ENCODE assay signal across 20 mouse cellular contexts in genomic region chr10:8580298-8580697, GRCm38 (mm10).
"Had no signal": no experiment of that assay in that cellular context is flagged by ENCODE, and none has a peak within 500 bp of the region (broad histone marks: within the 10 kb centered on the region; RNA-seq: fewer than 3 reads in every experiment).

No protein-coding gene starts in this region.

- H3K4me2 ChIP-seq: liver, embryonic 15.5 days; lung, embryonic 15.5 days; midbrain, embryonic 12.5 days; midbrain, embryonic 15.5 days; neural tube, embryonic 12.5 days had no signal

- H3K4me1 ChIP-seq: liver, embryonic 15.5 days; lung, embryonic 15.5 days; megakaryocyte, embryonic 14.5 days; midbrain, embryonic 12.5 days; midbrain, embryonic 15.5 days had no signal

- H3K9me3 ChIP-seq: liver, embryonic 15.5 days; lung, embryonic 15.5 days; midbrain, embryonic 12.5 days; midbrain, embryonic 15.5 days; neural tube, embryonic 12.5 days had no signal

- H3K27me3 ChIP-seq: liver, embryonic 15.5 days; lung, embryonic 15.5 days; megakaryocyte, embryonic 14.5 days; midbrain, embryonic 12.5 days; midbrain, embryonic 15.5 days; neural tube, embryonic 12.5 days had no signal

- H3K36me3 ChIP-seq: liver, embryonic 15.5 days; lung, embryonic 15.5 days; midbrain, embryonic 12.5 days; midbrain, embryonic 15.5 days; neural tube, embryonic 12.5 days had no signal

- H3K4me3 ChIP-seq: liver, embryonic 15.5 days; lung, embryonic 15.5 days; megakaryocyte, embryonic 14.5 days; midbrain, embryonic 12.5 days; midbrain, embryonic 15.5 days; neural tube, embryonic 12.5 days had no signal

- H3K27ac ChIP-seq: liver, embryonic 15.5 days; lung, embryonic 15.5 days; macrophage; midbrain, embryonic 12.5 days; midbrain, embryonic 15.5 days; neural tube, embryonic 12.5 days had no signal

- H3K9ac ChIP-seq: liver, embryonic 15.5 days; liver, postnatal 0 days; lung, embryonic 15.5 days; midbrain, embryonic 12.5 days; midbrain, embryonic 15.5 days; neural tube, embryonic 12.5 days had no signal

- ATAC-seq: liver, postnatal 0 days; lung, postnatal 0 days; midbrain, embryonic 15.5 days had no signal

- DNase-seq: liver, postnatal 0 days; lung, adult 2 months; lung, postnatal 14 days; lung, postnatal 36 days; retina, postnatal 1 day; right cerebral cortex, adult 18-20 months; right cerebral cortex, postnatal 25 days; right cerebral cortex, postnatal 4 days; spleen, adult 18-20 months; thymus, adult 18-20 months; thymus, postnatal 14 days; thymus, postnatal 36 days had no signal
